Comparison of ENCODE assay signal across 25 mouse cellular contexts in the genomic region with DNA sequence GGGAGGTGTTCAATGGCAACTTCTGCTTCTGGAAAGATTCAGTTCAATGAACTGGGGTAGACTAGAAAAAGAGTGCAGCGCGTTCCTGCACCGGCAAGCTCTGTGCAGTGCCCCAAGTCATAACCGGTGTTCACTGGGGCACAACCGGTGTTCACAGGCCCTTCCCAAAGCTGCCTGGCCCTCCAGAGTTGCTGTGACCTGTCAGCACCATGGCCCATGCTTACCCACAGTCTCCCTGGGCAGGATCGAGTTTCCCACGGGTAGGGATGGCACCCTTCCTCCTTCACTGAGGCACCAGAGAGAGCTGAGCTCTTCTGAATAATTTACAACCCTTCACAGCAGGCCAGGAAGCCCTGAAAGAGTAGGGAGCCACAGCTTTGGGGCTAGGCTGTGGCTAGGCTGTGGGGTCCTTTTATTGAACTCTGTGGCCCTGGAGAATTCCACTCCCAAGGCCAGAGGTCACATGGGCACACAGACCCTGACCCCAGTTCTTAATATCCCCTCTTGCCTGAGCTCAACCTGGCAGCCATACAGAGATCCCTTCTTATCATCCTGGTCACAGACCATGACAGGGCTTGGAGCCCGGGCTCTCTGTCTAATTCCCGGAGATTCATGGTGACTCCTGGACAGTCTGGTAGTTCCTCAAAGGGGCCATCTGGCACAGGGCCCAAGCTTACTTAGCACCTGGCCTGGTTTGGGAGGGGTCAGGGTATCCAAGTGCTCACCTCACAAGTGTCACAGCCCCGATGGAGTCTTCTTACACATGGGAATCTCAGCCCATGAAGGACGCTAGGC. TPM values are rescaled to one million over a fixed set of nuclear protein-coding genes. Genes with fewer than 3 reads are reported as not detected.
DNase-seq lines count a peak whose midpoint lies in the region; ATAC-seq and TF ChIP-seq lines count a peak whose summit lies in the region.
"Had no signal": no experiment of that assay in that cellular context is flagged by ENCODE, and none has a peak within 500 bp of the region (broad histone marks: within the 10 kb centered on the region; RNA-seq: fewer than 3 reads in every experiment).

No protein-coding gene starts in this region.

- H3K36me3 ChIP-seq in hindbrain, postnatal 0 days (ENCODE audit: insufficient read depth, low read length) = no peaks in the 10 kb centered on the region
- H3K36me3 ChIP-seq in hindbrain, embryonic 12.5 days = no peaks in the 10 kb centered on the region
- no peaks in the 10 kb centered on the region for H3K36me3 ChIP-seq in kidney, embryonic 16.5 days (ENCODE audit: insufficient read depth, low read length)
- no peaks in the 10 kb centered on the region for H3K36me3 ChIP-seq in lung, embryonic 16.5 days (ENCODE audit: control insufficient read depth, insufficient read depth, low read length)
- no peaks in the 10 kb centered on the region for H3K36me3 ChIP-seq in stomach, postnatal 0 days (ENCODE audit: control insufficient read depth, insufficient read depth, low read length)
- H3K36me3 ChIP-seq: embryonic facial prominence, embryonic 13.5 days; heart, embryonic 10.5 days had no signal

- no peak for DNase-seq in hindbrain, postnatal 0 days (ENCODE audit: low spot score)
- DNase-seq in kidney, adult 11 months = no peak
- DNase-seq in lung, postnatal 4 days = no peak
- no peak for DNase-seq in stomach, postnatal 0 days (ENCODE audit: low spot score)
- no peak for DNase-seq in thymus, postnatal 10 days (ENCODE audit: low spot score in 2 of 2)
- DNase-seq: adrenal gland, postnatal 14 days; cerebellum, adult 11-12 months; cerebellum, adult 9-10 months; cerebellum, postnatal 36 days; forebrain, postnatal 0 days; gastrocnemius, postnatal 25 days; heart, adult 11 months; heart, postnatal 14 days had no signal

- TF ChIP-seq CTCF in hindbrain, postnatal 0 days (IDR thresholded peaks at IDR 0.05; ENCODE audit: low read depth) = no peak
- TF ChIP-seq CTCF in stomach, postnatal 0 days (IDR thresholded peaks at IDR 0.05; ENCODE audit: low read depth) = no peak

- peaks cover 12% of the 10 kb centered on the region for H3K27me3 ChIP-seq in hindbrain, postnatal 0 days (ENCODE audit: insufficient read depth, low read length)
- peaks cover 57% of the 10 kb centered on the region for H3K27me3 ChIP-seq in hindbrain, embryonic 12.5 days
- H3K27me3 ChIP-seq in kidney, embryonic 16.5 days (ENCODE audit: insufficient read depth, low read length) = peaks cover 15% of the 10 kb centered on the region
- H3K27me3 ChIP-seq in lung, embryonic 16.5 days (ENCODE audit: control insufficient read depth, insufficient read depth, low read depth, low read length) = peaks cover 16% of the 10 kb centered on the region
- no peaks in the 10 kb centered on the region for H3K27me3 ChIP-seq in stomach, postnatal 0 days (ENCODE audit: control insufficient read depth, insufficient read depth, low read length)

- no peak overlapping the region for H3K9ac ChIP-seq in hindbrain, postnatal 0 days (replicated peaks; ENCODE audit: low read length)
- H3K9ac ChIP-seq in hindbrain, embryonic 12.5 days = no peak overlapping the region
- H3K9ac ChIP-seq in kidney, embryonic 16.5 days (replicated peaks; ENCODE audit: low read length) = no peak overlapping the region; the same call in 1 of the 2 replicates
- H3K9ac ChIP-seq in lung, embryonic 16.5 days (ENCODE audit: low read length) = no peak overlapping the region
- H3K9ac ChIP-seq in stomach, postnatal 0 days (ENCODE audit: low read length) = no peak overlapping the region
- H3K9ac ChIP-seq: embryonic facial prominence, embryonic 13.5 days; forebrain, embryonic 13.5 days; forebrain, postnatal 0 days; hindbrain, embryonic 14.5 days had no signal

- no peak overlapping the region for H3K4me2 ChIP-seq in hindbrain, postnatal 0 days (ENCODE audit: low read depth, low read length)
- no peak overlapping the region for H3K4me2 ChIP-seq in hindbrain, embryonic 12.5 days (replicated peaks)
- no peak overlapping the region for H3K4me2 ChIP-seq in kidney, embryonic 16.5 days (replicated peaks; ENCODE audit: low read depth, low read length)
- no peak overlapping the region for H3K4me2 ChIP-seq in lung, embryonic 16.5 days (ENCODE audit: low read depth, low read length)
- H3K4me2 ChIP-seq in stomach, postnatal 0 days (replicated peaks; ENCODE audit: low read depth) = no peak overlapping the region
- H3K4me2 ChIP-seq: embryonic facial prominence, embryonic 13.5 days; forebrain, embryonic 13.5 days; hindbrain, embryonic 14.5 days had no signal

- H3K9me3 ChIP-seq in hindbrain, postnatal 0 days (ENCODE audit: low read length) = no peaks in the 10 kb centered on the region
- H3K9me3 ChIP-seq in hindbrain, embryonic 12.5 days (replicated peaks) = no peaks in the 10 kb centered on the region
- no peaks in the 10 kb centered on the region for H3K9me3 ChIP-seq in kidney, embryonic 16.5 days (ENCODE audit: low read length)
- H3K9me3 ChIP-seq in lung, embryonic 16.5 days (ENCODE audit: control insufficient read depth, low read length) = no peaks in the 10 kb centered on the region
- H3K9me3 ChIP-seq in stomach, postnatal 0 days (ENCODE audit: control insufficient read depth, low read length) = no peaks in the 10 kb centered on the region
- H3K9me3 ChIP-seq: embryonic facial prominence, embryonic 13.5 days; forebrain, embryonic 13.5 days; heart, embryonic 10.5 days had no signal

- ATAC-seq in hindbrain, postnatal 0 days = peak; percentile 27; the same call in 1 of the 2 replicates
- no peak for ATAC-seq in hindbrain, embryonic 12.5 days (ENCODE audit: low FRiP score)
- peak; percentile 90 for ATAC-seq in kidney, embryonic 16.5 days (ENCODE audit: low FRiP score, low TSS enrichment)
- 0 out of 2 replicates have a peak, but pooled peaks have one; percentile 26 for ATAC-seq in lung, embryonic 16.5 days (ENCODE audit: low read depth)
- peak; percentile 16; the same call in 1 of the 2 replicates for ATAC-seq in stomach, postnatal 0 days (ENCODE audit: low FRiP score, low TSS enrichment)
- ATAC-seq: activated CD4-positive, CD25-positive, alpha-beta regulatory T cell, adult 4 months; forebrain, embryonic 13.5 days; forebrain, postnatal 0 days had no signal

- no peak overlapping the region for H3K4me3 ChIP-seq in hindbrain, postnatal 0 days (ENCODE audit: low read length)
- no peak overlapping the region for H3K4me3 ChIP-seq in hindbrain, embryonic 12.5 days
- H3K4me3 ChIP-seq in kidney, embryonic 16.5 days (ENCODE audit: low read length) = no peak overlapping the region
- H3K4me3 ChIP-seq in lung, embryonic 16.5 days (ENCODE audit: low read length) = no peak overlapping the region
- no peak overlapping the region for H3K4me3 ChIP-seq in stomach, postnatal 0 days (ENCODE audit: low read depth, low read length)
- H3K4me3 ChIP-seq: embryonic facial prominence, embryonic 13.5 days; forebrain, embryonic 13.5 days; heart, embryonic 10.5 days had no signal

- no peaks in the 10 kb centered on the region for H3K4me1 ChIP-seq in hindbrain, postnatal 0 days (ENCODE audit: insufficient read depth, low read length)
- no peaks in the 10 kb centered on the region for H3K4me1 ChIP-seq in hindbrain, embryonic 12.5 days
- peaks cover 25% of the 10 kb centered on the region for H3K4me1 ChIP-seq in kidney, embryonic 16.5 days (ENCODE audit: insufficient read depth, low read length)
- H3K4me1 ChIP-seq in lung, embryonic 16.5 days (replicated peaks; ENCODE audit: control insufficient read depth, insufficient read depth, low read length) = no peaks in the 10 kb centered on the region
- H3K4me1 ChIP-seq in stomach, postnatal 0 days (replicated peaks; ENCODE audit: control insufficient read depth, insufficient read depth) = no peaks in the 10 kb centered on the region
- H3K4me1 ChIP-seq: embryonic facial prominence, embryonic 13.5 days; forebrain, embryonic 13.5 days had no signal

- WGBS in hindbrain, postnatal 0 days = 66% methylated on average over 11 of the region's 11 CpGs
- 62% methylated on average over 11 of the region's 11 CpGs for WGBS in hindbrain, embryonic 12.5 days
- 20% methylated on average over 11 of the region's 11 CpGs for WGBS in kidney, embryonic 16.5 days
- WGBS in lung, embryonic 16.5 days = 60% methylated on average over 11 of the region's 11 CpGs
- 71% methylated on average over 11 of the region's 11 CpGs for WGBS in stomach, postnatal 0 days

- H3K27ac ChIP-seq in hindbrain, postnatal 0 days = no peak overlapping the region
- H3K27ac ChIP-seq in hindbrain, embryonic 12.5 days = no peak overlapping the region
- H3K27ac ChIP-seq in kidney, embryonic 16.5 days (ENCODE audit: low read length) = peak overlapping the region; percentile 86
- H3K27ac ChIP-seq in lung, embryonic 16.5 days (ENCODE audit: low read length) = no peak overlapping the region
- no peak overlapping the region for H3K27ac ChIP-seq in stomach, postnatal 0 days (replicated peaks)
- H3K27ac ChIP-seq: embryonic facial prominence, embryonic 13.5 days; forebrain, embryonic 13.5 days; heart, embryonic 10.5 days; hindbrain, embryonic 14.5 days had no signal

- TF ChIP-seq EP300 in stomach, postnatal 0 days (optimal IDR thresholded peaks at IDR 0.05) = no peak

RNA-seq across cellular contexts. Expression of a gene that starts 5.9 kb away (rescaled TPM):
- 0.47 and 1.4 TPM in 2 replicates for total RNA-seq in hindbrain, postnatal 0 days (2014; rRNA removed)
- polyA plus RNA-seq in hindbrain, postnatal 0 days (2015; fragmentation: Nextera tagmentation; extraction: Ambion mirVana) = 0.71 and 0.79 TPM in 2 replicates
- polyA plus RNA-seq in hindbrain, embryonic 12.5 days (2016; fragmentation: Nextera tagmentation; extraction: Ambion mirVana) = 0.82 and 2.3 TPM in 2 replicates
- 22.2 and 30.6 TPM in 2 replicates for polyA plus RNA-seq in kidney, embryonic 16.5 days (2015; fragmentation: Nextera tagmentation; extraction: Ambion mirVana)
- 6.6 and 10.1 TPM in 2 replicates for polyA plus RNA-seq in lung, embryonic 16.5 days (2015; fragmentation: Nextera tagmentation; extraction: Ambion mirVana)
- 13.8 and 14.4 TPM in 2 replicates for polyA plus RNA-seq in stomach, postnatal 0 days (2015; fragmentation: Nextera tagmentation; extraction: Ambion mirVana)

RNA-seq across cellular contexts. Expression of a gene that starts 12.4 kb away (rescaled TPM):
- not detected in 2 replicates for total RNA-seq in hindbrain, postnatal 0 days (2014; rRNA removed)
- polyA plus RNA-seq in hindbrain, postnatal 0 days (2015; fragmentation: Nextera tagmentation; extraction: Ambion mirVana) = not detected in 2 replicates
- 2.4 and 2.9 TPM in 2 replicates for polyA plus RNA-seq in hindbrain, embryonic 12.5 days (2016; fragmentation: Nextera tagmentation; extraction: Ambion mirVana)
- polyA plus RNA-seq in kidney, embryonic 16.5 days (2015; fragmentation: Nextera tagmentation; extraction: Ambion mirVana) = 0.14 and 0.57 TPM in 2 replicates
- polyA plus RNA-seq in lung, embryonic 16.5 days (2015; fragmentation: Nextera tagmentation; extraction: Ambion mirVana) = 0.54 and 0.87 TPM in 2 replicates
- 0.52 and 0.87 TPM in 2 replicates for polyA plus RNA-seq in stomach, postnatal 0 days (2015; fragmentation: Nextera tagmentation; extraction: Ambion mirVana)
- total RNA-seq: adrenal gland, adult 18-20 months; adrenal gland, postnatal 14 days; forebrain, postnatal 0 days; gastrocnemius, adult 18-20 months; gastrocnemius, postnatal 25 days; heart, postnatal 14 days; hematopoietic stem cell, adult 5-6 weeks had no signal
- polyA plus RNA-seq: activated CD4-positive, CD25-positive, alpha-beta regulatory T cell, adult 4 months; embryonic facial prominence, embryonic 13.5 days; forebrain, embryonic 13.5 days; forebrain, postnatal 0 days; heart, embryonic 10.5 days; heart, embryonic 14.5 days; hindbrain, embryonic 14.5 days had no signal

RNA-seq across cellular contexts. Expression of a gene that starts 30.5 kb away (rescaled TPM):
- 0.22 and 1.6 TPM in 2 replicates for total RNA-seq in hindbrain, postnatal 0 days (2014; rRNA removed)
- polyA plus RNA-seq in hindbrain, postnatal 0 days (2015; fragmentation: Nextera tagmentation; extraction: Ambion mirVana) = 0.48 and 0.62 TPM in 2 replicates
- 0.59 and 0.74 TPM in 2 replicates for polyA plus RNA-seq in hindbrain, embryonic 12.5 days (2016; fragmentation: Nextera tagmentation; extraction: Ambion mirVana)
- polyA plus RNA-seq in kidney, embryonic 16.5 days (2015; fragmentation: Nextera tagmentation; extraction: Ambion mirVana) = 1.9 and 3.0 TPM in 2 replicates
- 1.6 and 2.4 TPM in 2 replicates for polyA plus RNA-seq in lung, embryonic 16.5 days (2015; fragmentation: Nextera tagmentation; extraction: Ambion mirVana)
- 0.49 and 0.96 TPM in 2 replicates for polyA plus RNA-seq in stomach, postnatal 0 days (2015; fragmentation: Nextera tagmentation; extraction: Ambion mirVana)

RNA-seq across cellular contexts. Expression of a gene that starts 31.7 kb away (rescaled TPM):
- 249 and 259 TPM in 2 replicates for total RNA-seq in hindbrain, postnatal 0 days (2014; rRNA removed)
- 455 and 488 TPM in 2 replicates for polyA plus RNA-seq in hindbrain, postnatal 0 days (2015; fragmentation: Nextera tagmentation; extraction: Ambion mirVana)
- 128 and 132 TPM in 2 replicates for polyA plus RNA-seq in hindbrain, embryonic 12.5 days (2016; fragmentation: Nextera tagmentation; extraction: Ambion mirVana)
- polyA plus RNA-seq in kidney, embryonic 16.5 days (2015; fragmentation: Nextera tagmentation; extraction: Ambion mirVana) = 75.1 and 76.4 TPM in 2 replicates
- 66.5 and 69.0 TPM in 2 replicates for polyA plus RNA-seq in lung, embryonic 16.5 days (2015; fragmentation: Nextera tagmentation; extraction: Ambion mirVana)
- 51.7 and 55.0 TPM in 2 replicates for polyA plus RNA-seq in stomach, postnatal 0 days (2015; fragmentation: Nextera tagmentation; extraction: Ambion mirVana)
